22 mouse cellular contexts compared by ENCODE assay signal in genomic region chr16:76367261-76367908, GRCm38 (mm10). TPM values are rescaled to one million over a fixed set of nuclear protein-coding genes. Genes with fewer than 3 reads are reported as not detected.
A peak's percentile ranks its signal among the peaks of the same experiment; 100 is the strongest.
DNase-seq lines count a peak whose midpoint lies in the region; ATAC-seq and TF ChIP-seq lines count a peak whose summit lies in the region.
"Had no signal": no experiment of that assay in that cellular context is flagged by ENCODE, and none has a peak within 500 bp of the region (broad histone marks: within the 10 kb centered on the region; RNA-seq: fewer than 3 reads in every experiment).

No protein-coding gene starts in this region.

- DNase-seq in gastrocnemius, adult 2 months, result no peak
- no peak for DNase-seq in gastrocnemius, adult 18-20 months (ENCODE audit: low spot score)
- no peak for DNase-seq in lung, postnatal 14 days
- DNase-seq in kidney, postnatal 25 days, result no peak
- no peak for DNase-seq in right cerebral cortex, postnatal 36 days (ENCODE audit: low spot score in 2 of 2)
- DNase-seq: cerebellum, adult 2 months; gastrocnemius, postnatal 14 days; heart, adult 2 months; kidney, adult 8-10 months; kidney, postnatal 14 days; midbrain, embryonic 14.5 days; right cerebral cortex, postnatal 14 days had no signal

- no peak for TF ChIP-seq EP300 in ES-Bruce4 (IDR thresholded peaks at IDR 0.05; ENCODE audit: insufficient read depth, low read depth, low read length)

- no peak for TF ChIP-seq POLR2A in ES-Bruce4 (IDR thresholded peaks at IDR 0.05; ENCODE audit: insufficient read depth, low read length)
- no peak for TF ChIP-seq POLR2A in small intestine, adult 2 months (IDR thresholded peaks at IDR 0.05; ENCODE audit: low read depth, low read length)

- H3K9ac ChIP-seq in lung, embryonic 15.5 days, result no peak overlapping the region
- H3K9ac ChIP-seq in ES-Bruce4 (ENCODE audit: low read depth, poor library complexity, severe bottlenecking), result no peak overlapping the region
- H3K9ac ChIP-seq: forebrain, embryonic 12.5 days; neural tube, embryonic 13.5 days; stomach, embryonic 15.5 days had no signal

- TF ChIP-seq CTCF in gastrocnemius, adult 2 months (IDR thresholded peaks at IDR 0.05), result no peak
- TF ChIP-seq CTCF in ES-Bruce4 (IDR thresholded peaks at IDR 0.05; ENCODE audit: low read depth, low read length), result no peak
- no peak for TF ChIP-seq CTCF in small intestine, adult 2 months (IDR thresholded peaks at IDR 0.05; ENCODE audit: extremely low read depth, insufficient read length, insufficient replicate concordance, low read depth, low read length)

- H3K4me2 ChIP-seq in lung, embryonic 15.5 days, result peak overlapping the region; percentile 17; the same call in 1 of the 2 replicates
- H3K4me2 ChIP-seq: forebrain, embryonic 12.5 days; neural tube, embryonic 13.5 days; stomach, embryonic 15.5 days had no signal

- H3K9me3 ChIP-seq in lung, embryonic 15.5 days, result no peaks in the 10 kb centered on the region
- H3K9me3 ChIP-seq in ES-Bruce4 (replicated peaks; ENCODE audit: control insufficient read depth, insufficient read depth, low read length, poor library complexity, severe bottlenecking), result no peaks in the 10 kb centered on the region
- H3K9me3 ChIP-seq: embryonic facial prominence, embryonic 10.5 days; forebrain, embryonic 12.5 days; hindbrain, embryonic 10.5 days; neural tube, embryonic 13.5 days; stomach, embryonic 15.5 days had no signal

- peak overlapping the region; percentile 14; the same call in 1 of the 2 replicates for H3K4me3 ChIP-seq in gastrocnemius, adult 2 months
- H3K4me3 ChIP-seq in lung, embryonic 15.5 days, result no peak overlapping the region
- H3K4me3 ChIP-seq in ES-Bruce4 (ENCODE audit: low read depth, low read length), result peak overlapping the region; percentile 32
- peak overlapping the region; percentile 11; the same call in 1 of the 2 replicates for H3K4me3 ChIP-seq in small intestine, adult 2 months (ENCODE audit: low read depth, low read length)
- H3K4me3 ChIP-seq: embryonic facial prominence, embryonic 10.5 days; forebrain, embryonic 12.5 days; heart, adult 2 months; hindbrain, embryonic 10.5 days; left cerebral cortex, adult 2 months; neural tube, embryonic 13.5 days; stomach, embryonic 15.5 days had no signal

- intact Hi-C loops in gastrocnemius, adult 2 months (cut with DNase I), result loop anchor here (1.0 kb wide), 1 partner anchor 12 kb away; no protein-coding TSS in a partner anchor

- WGBS in lung, embryonic 15.5 days, result 62% methylated on average over 12 of the region's 12 CpGs
- WGBS in small intestine, adult 2 months, result 17% methylated on average over 12 of the region's 12 CpGs

- H3K27ac ChIP-seq in gastrocnemius, adult 2 months, result peak overlapping the region; percentile 13; the same call in 1 of the 2 replicates
- H3K27ac ChIP-seq in lung, embryonic 15.5 days, result 0 out of 2 replicates have a peak overlapping the region, but pooled peaks have one; percentile 0
- peak overlapping the region; percentile 38 for H3K27ac ChIP-seq in ES-Bruce4 (ENCODE audit: insufficient read depth, low read length)
- H3K27ac ChIP-seq in small intestine, adult 2 months (ENCODE audit: insufficient read depth, low read depth, low read length), result peak overlapping the region; percentile 67
- H3K27ac ChIP-seq: embryonic facial prominence, embryonic 10.5 days; forebrain, embryonic 12.5 days; heart, adult 2 months; hindbrain, embryonic 10.5 days; hindbrain, postnatal 0 days; left cerebral cortex, adult 2 months; neural tube, embryonic 13.5 days; stomach, embryonic 15.5 days had no signal

- no peaks in the 10 kb centered on the region for H3K27me3 ChIP-seq in lung, embryonic 15.5 days
- no peaks in the 10 kb centered on the region for H3K27me3 ChIP-seq in ES-Bruce4 (ENCODE audit: control insufficient read depth, insufficient read depth, low read length, poor library complexity, severe bottlenecking)
- no peaks in the 10 kb centered on the region for H3K27me3 ChIP-seq in small intestine, adult 2 months (ENCODE audit: control insufficient read depth, insufficient read depth, low read length)
- H3K27me3 ChIP-seq: forebrain, embryonic 12.5 days; neural tube, embryonic 13.5 days; stomach, embryonic 15.5 days had no signal

- no peak for ATAC-seq in lung, embryonic 15.5 days (ENCODE audit: borderline replicate concordance, extremely low read depth, low FRiP score, low TSS enrichment)
- ATAC-seq: hindbrain, postnatal 0 days had no signal

- H3K36me3 ChIP-seq in lung, embryonic 15.5 days, result no peaks in the 10 kb centered on the region
- H3K36me3 ChIP-seq in ES-Bruce4 (ENCODE audit: control insufficient read depth, insufficient read depth, low read length, poor library complexity, severe bottlenecking), result no peaks in the 10 kb centered on the region
- peaks cover 4% of the 10 kb centered on the region for H3K36me3 ChIP-seq in small intestine, adult 2 months (ENCODE audit: control insufficient read depth, insufficient read depth, low read length)
- H3K36me3 ChIP-seq: forebrain, embryonic 12.5 days; neural tube, embryonic 13.5 days; stomach, embryonic 15.5 days had no signal

- H3K4me1 ChIP-seq in lung, embryonic 15.5 days, result peaks cover 49% of the 10 kb centered on the region
- H3K4me1 ChIP-seq in ES-Bruce4 (ENCODE audit: control insufficient read depth, insufficient read depth, low read length), result peaks cover 5% of the 10 kb centered on the region
- peaks cover 29% of the 10 kb centered on the region for H3K4me1 ChIP-seq in small intestine, adult 2 months (ENCODE audit: control insufficient read depth, insufficient read depth, insufficient read length, low read length)

RNA-seq across cellular contexts. Expression of gene Nrip1, which starts 6.2 kb away (rescaled TPM):
- 10 to 100 TPM; 38.7 to 38.9 TPM for total RNA-seq in gastrocnemius, adult 2 months (2021)
- 10 to 100 TPM; 32.8 to 45.6 TPM for total RNA-seq in gastrocnemius, adult 18-20 months (2021)
- polyA plus RNA-seq in lung, embryonic 15.5 days (2015; fragmentation: Nextera tagmentation; extraction: Ambion mirVana), result 44.5 and 47.0 TPM in 2 replicates
- 15.3 TPM in 2 replicates for polyA plus RNA-seq in ES-Bruce4 (2011; ENCODE audit: insufficient read depth, insufficient read length, low read depth, missing spikeins)
- 7.2 and 18.6 TPM in 2 replicates for polyA plus RNA-seq in small intestine, adult 2 months (2012; rRNA removed)

Comparison
In these comparisons a context has a peak if more than half of its experiments do, and no peak if none do; other contexts are left out.
1. H3K27ac ChIP-seq: peak in every context shown above with its lines; median percentile 67 in small intestine, adult 2 months; 38 in ES-Bruce4; 13 in gastrocnemius, adult 2 months; 0 in lung, embryonic 15.5 days.